Mouse (Mus musculus) liver, embryonic 14.5 days (tissue): Measurements from ENCODE around the gene Kpna6. TPM values are rescaled to one million over a fixed set of nuclear protein-coding genes. Genes with fewer than 3 reads are reported as not detected.
"Not testable (repeated sequence)": the region's sequence is repeated elsewhere in the genome, so short reads cannot be mapped to it uniquely, and the experiment has no call there.

Experiments
- ATAC-seq: fragments of 200-750 bp; cut with Nextera tagmentation; 2 replicates; pipeline ENCODE4 v1.8.0; 2017; ENCODE audit warnings: moderate number of reproducible peaks, mild to moderate bottlenecking, moderate library complexity; ENCODE audit not compliant: insufficient read depth
- DNase-seq, 3 experiments: peaks; one replicate each; pipeline ENCODE4 v3.0.0-alpha.2; 2012 to 2013; ENCODE audit warnings: low read depth in 3 of 3, low spot score in 3 of 3
- H3K27ac ChIP-seq: fragments of 300-500 bp; sonication (generic); 2 replicates; pipeline ENCODE4 v1.5.1; 2014; ENCODE audit warnings: moderate library complexity, mild to moderate bottlenecking, control low read depth, inconsistent platforms
- H3K27me3 ChIP-seq: fragments of 300-500 bp; sonication (generic); 2 replicates; pipeline ENCODE4 v1.6.1; 2014; ENCODE audit warnings: mild to moderate bottlenecking, low read length, moderate library complexity; ENCODE audit not compliant: control insufficient read depth, insufficient read depth
- H3K36me3 ChIP-seq: fragments of 300-500 bp; sonication (generic); replicated peaks from 2 replicates; pipeline ENCODE4 v1.6.1; 2014; ENCODE audit warnings: low read depth; ENCODE audit not compliant: control insufficient read depth, insufficient read depth
- H3K4me1 ChIP-seq, 2 experiments: fragments of 200-500 bp in 1 of 2; fragments of 300-500 bp in 1 of 2; sonication (generic) in 1 of 2; replicated peaks; 2 replicates each; pipeline ENCODE4 v1.6.1; 2012 to 2014; ENCODE audit warnings: antibody characterized with exemption in 1 of 2, inconsistent platforms in 1 of 2, low read length in 1 of 2; ENCODE audit not compliant: control insufficient read depth in 2 of 2, insufficient read depth in 2 of 2
- H3K4me2 ChIP-seq: fragments of 300-500 bp; sonication (generic); 2 replicates; pipeline ENCODE4 v1.6.1; 2014; ENCODE audit warnings: low read depth, mild to moderate bottlenecking, control low read depth, moderate library complexity
- H3K4me3 ChIP-seq, 2 experiments: fragments of 200-500 bp in 1 of 2; fragments of 300-500 bp in 1 of 2; sonication (generic) in 1 of 2; 2 replicates each; pipeline ENCODE4 v1.5.1; 2012 to 2014; ENCODE audit warnings: low read depth in 2 of 2, low read length in 2 of 2, mild to moderate bottlenecking in 2 of 2, control low read depth in 1 of 2, inconsistent platforms in 1 of 2, moderate library complexity in 1 of 2; ENCODE audit not compliant: insufficient read depth in 1 of 2
- H3K9ac ChIP-seq: fragments of 300-500 bp; sonication (generic); replicated peaks from 2 replicates; pipeline ENCODE4 v1.6.1; 2014; ENCODE audit warnings: mild to moderate bottlenecking, control low read depth, moderate library complexity
- H3K9me3 ChIP-seq: fragments of 300-500 bp; sonication (generic); 2 replicates; pipeline ENCODE4 v1.6.1; 2016; ENCODE audit warnings: low read length, mixed read lengths; ENCODE audit not compliant: control insufficient read depth
- CTCF ChIP-seq: IDR thresholded peaks from 2 replicates; pipeline ENCODE4 v1.5.1; 2016; ENCODE audit warnings: antibody characterized with exemption, low read depth, control low read depth
- EP300 ChIP-seq: IDR thresholded peaks from 2 replicates; pipeline ENCODE4 v1.6.1; 2016; ENCODE audit warnings: antibody characterized with exemption, low read depth
- WGBS: fragments of 180-500 bp; shearing (Covaris S2); extraction: QIAGEN DNeasy Blood & Tissue Kit; methylation state at CpG from one replicate; pipeline ENCODE4 v1.1.7; 2014; ENCODE audit not compliant: insufficient replicate concordance; 5-methylcytosine and 5-hydroxymethylcytosine counted together
- polyA plus RNA-seq, 2 experiments: library from polyadenylated mRNA; depleted of rRNA in 1 of 2; stranded (reverse) in 1 of 2; unstranded in 1 of 2; fragments of >200 nt; fragmentation: Nextera tagmentation in 1 of 2; extraction: Ambion mirVana in 1 of 2; gene quantifications; 2 replicates each; pipeline versions ENCODE4 v1.2.1 to v1.2.3; 2012 to 2014

The Kpna6 gene
- polyA plus RNA-seq, 2 experiments, result 5.4 to 10.1 TPM

- no peak overlapping the region for H3K27ac ChIP-seq
- ATAC-seq, result peak; percentile 36; the same call in 1 of the 2 replicates
- no peaks in the 10 kb centered on the region for H3K27me3 ChIP-seq
- peaks cover 7% of the 10 kb centered on the region; the same call in 1 of the 2 replicates for H3K36me3 ChIP-seq
- 0 out of 2 replicates have a peak overlapping the region, but pooled peaks have one; percentile 25 for H3K9ac ChIP-seq
- H3K4me3 ChIP-seq, result peak overlapping the region; percentile 17 to 26; a peak in 2 of 4 replicates
- TF ChIP-seq CTCF, result peak; percentile 91
- no peak for TF ChIP-seq EP300
- 41% methylated on average over 17 of the region's 17 CpGs for WGBS
- peaks cover 3 to 5% of the 10 kb centered on the region in 2 experiments; a peak in 1 of 4 replicates for H3K4me1 ChIP-seq
- DNase-seq, result peak; percentile 70 to 78 (median 72)
- no peaks in the 10 kb centered on the region for H3K9me3 ChIP-seq
- peak overlapping the region; percentile 46 for H3K4me2 ChIP-seq
Measured at GRCm38 (mm10) chr4:129701503-129702377, 29.2 kb upstream of the Kpna6 start.

GRCm38 (mm10) chr4:129700661-129701060 lies 28.1 kb upstream of the Kpna6 start:
- not testable (repeated sequence) for DNase-seq, H3K27me3 ChIP-seq, H3K4me2 ChIP-seq, H3K36me3 ChIP-seq, H3K4me3 ChIP-seq, H3K27ac ChIP-seq, H3K9ac ChIP-seq, H3K4me1 ChIP-seq, ATAC-seq, H3K9me3 ChIP-seq
- WGBS, result 75% methylated on average over 6 of the region's 6 CpGs

GRCm38 (mm10) chr4:129700216-129700615 lies 27.6 kb upstream of the Kpna6 start:
- Histone ChIP-seq H3K4me1 (peaks cover 5 to 10% of the 10 kb centered on the region in 2 experiments; a peak in 3 of 4 replicates), H3K4me2 (no peak overlapping the region), H3K9ac (no peak overlapping the region), H3K36me3 (peaks cover 2% of the 10 kb centered on the region; the same call in 1 of the 2 replicates), H3K9me3 (no peaks in the 10 kb centered on the region), H3K4me3 (no peak overlapping the region), H3K27ac (no peak overlapping the region), H3K27me3 (no peaks in the 10 kb centered on the region)
- DNase-seq (no peak), ATAC-seq (no peak)
- TF ChIP-seq CTCF, result no peak
- no peak for TF ChIP-seq EP300
- WGBS, result 73% methylated on average over 1 of the region's 1 CpGs

- WGBS, result 74% methylated on average over 7 of the region's 7 CpGs
- peaks cover 5 to 10% of the 10 kb centered on the region in 2 experiments; a peak in 3 of 4 replicates for H3K4me1 ChIP-seq
- H3K36me3 ChIP-seq, result no peaks in the 10 kb centered on the region
- DNase-seq (no peak), ATAC-seq (no peak)
- no peaks in the 10 kb centered on the region for H3K27me3 ChIP-seq
- H3K27ac ChIP-seq, result no peak overlapping the region
- peak overlapping the region; percentile 70 to 90; a peak in 3 of 4 replicates for H3K4me3 ChIP-seq
- H3K9me3 ChIP-seq, result no peaks in the 10 kb centered on the region
- peak overlapping the region; percentile 76 for H3K9ac ChIP-seq
- no peak for TF ChIP-seq CTCF
- TF ChIP-seq EP300, result no peak
- H3K4me2 ChIP-seq, result peak overlapping the region; percentile 69
Measured at GRCm38 (mm10) chr4:129697191-129697590, 24.6 kb upstream of the Kpna6 start.
